Mouse (Mus musculus) adrenal gland, adult 8-10 months (tissue): ENCODE measurements around the gene Tarsl2. TPM values are rescaled to one million over a fixed set of nuclear protein-coding genes. Genes with fewer than 3 reads are reported as not detected.

ENCODE experiments used
- DNase-seq: peaks from one replicate; pipeline ENCODE4 v3.0.0; 2022
- total RNA-seq, 4 experiments: library from RNA; stranded (reverse); gene quantifications; 2 replicates each; pipeline ENCODE4 v1.2.4; 2022

Tarsl2 gene
- total RNA-seq, 4 experiments from 2014 or later = 17.5 to 21.3 (median 18.7) TPM

DNA sequence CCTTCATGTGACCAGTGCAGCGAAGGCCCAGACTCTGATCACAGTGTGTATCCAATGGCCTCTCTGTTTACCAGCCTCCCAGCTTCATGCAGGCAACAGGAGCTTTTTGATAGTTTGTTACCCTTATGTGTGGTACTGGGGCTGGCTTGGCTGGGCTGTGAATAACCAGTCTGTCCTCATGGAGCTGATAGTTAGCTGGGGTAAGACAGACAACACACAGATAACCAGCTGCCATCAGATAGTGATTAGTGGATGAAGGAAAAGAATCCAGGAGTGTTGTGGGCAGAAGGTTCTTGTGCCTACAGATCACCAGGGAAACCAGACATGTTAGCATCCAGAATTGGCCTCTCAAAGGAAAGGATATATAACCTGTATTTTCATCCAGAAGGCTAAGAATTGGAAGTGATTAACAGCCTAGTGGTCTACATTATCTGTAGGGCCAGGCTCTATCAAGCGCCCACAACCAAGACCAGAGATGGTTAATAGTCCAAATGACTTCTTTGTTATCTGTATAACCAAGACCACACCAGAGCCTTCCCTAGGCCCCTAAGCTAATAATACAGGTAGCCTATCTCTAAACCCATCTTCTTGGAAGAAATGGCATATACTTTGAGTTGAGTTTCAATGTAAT lies 12.9 kb downstream of the Tarsl2 start:
- DNase-seq = no peak

DNA sequence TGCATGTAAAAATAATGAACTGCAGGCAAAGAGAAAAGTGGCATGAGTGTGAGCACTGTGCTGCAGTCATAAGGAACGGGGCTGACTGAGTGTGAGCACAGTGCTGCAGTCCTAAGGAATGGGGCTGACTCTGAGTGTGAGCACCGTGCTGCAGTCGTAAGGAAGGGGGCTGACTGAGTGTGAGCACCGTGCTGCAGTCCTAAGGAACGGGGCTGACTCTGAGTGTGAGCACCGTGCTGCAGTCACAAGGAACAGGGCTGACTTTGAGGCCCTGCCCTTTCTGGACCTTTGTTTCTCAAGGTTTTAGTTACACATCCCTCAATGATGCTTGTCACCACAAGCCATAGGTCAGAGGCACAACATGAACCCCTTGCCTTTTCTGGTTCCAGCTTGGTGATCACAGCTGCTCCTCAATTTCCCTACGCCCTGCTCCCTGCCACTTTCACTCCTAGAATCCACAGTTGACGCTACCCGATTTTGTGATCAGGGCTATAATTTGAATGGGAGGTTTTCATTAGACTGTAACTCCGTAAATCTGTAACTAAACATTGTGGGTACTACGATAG lies 18.6 kb downstream of the Tarsl2 start:
- no peak for DNase-seq

- no peak for DNase-seq
Observed at GRCm38 (mm10) chr7:65663886-65664285, 19.2 kb downstream of the Tarsl2 start.

DNA sequence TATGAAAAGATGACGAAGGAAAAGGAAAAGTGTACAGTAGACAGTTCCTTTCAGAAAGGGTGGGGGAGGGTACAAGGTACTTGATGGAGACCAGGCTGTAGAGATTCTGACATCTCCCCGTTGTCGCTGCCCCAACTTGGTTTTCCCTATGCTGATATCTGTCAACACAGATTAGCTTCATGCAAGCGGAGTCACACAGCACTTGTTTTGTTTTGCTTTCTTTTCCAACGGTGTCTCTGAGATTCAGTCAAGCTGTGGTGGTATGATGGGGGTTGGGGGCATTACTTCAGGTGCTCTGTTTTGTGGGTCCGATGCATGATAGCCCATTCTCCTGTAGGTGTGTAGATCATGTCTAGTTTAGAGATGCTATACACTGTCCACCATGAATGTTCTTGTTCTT lies 22.8 kb downstream of the Tarsl2 start:
- DNase-seq = no peak

- DNase-seq = no peak
Observed at GRCm38 (mm10) chr7:65678050-65678449, 33.4 kb downstream of the Tarsl2 start.

GRCm38 (mm10) chr7:65678900-65679595 lies 34.4 kb downstream of the Tarsl2 start:
- DNase-seq = no peak

DNA sequence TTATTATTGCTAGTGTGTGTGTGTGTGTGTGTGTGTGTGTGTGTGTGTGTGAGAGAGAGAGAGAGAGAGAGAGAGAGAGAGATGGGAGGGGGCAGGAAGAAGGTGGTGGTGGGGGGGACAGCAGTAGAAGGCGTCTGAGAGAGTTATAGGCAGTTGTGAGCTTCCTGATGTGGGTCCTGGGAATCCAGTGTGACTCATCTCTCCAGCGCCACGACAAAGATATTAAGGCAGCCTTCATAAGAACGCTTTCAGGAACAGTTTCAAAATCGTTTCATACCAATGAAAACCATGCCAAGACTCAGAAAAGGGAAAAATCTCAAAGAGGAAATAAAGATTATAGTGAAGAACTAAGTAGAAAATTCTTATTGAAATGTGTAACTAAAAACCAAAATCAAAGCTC lies 36.5 kb downstream of the Tarsl2 start:
- DNase-seq = no peak

- no peak for DNase-seq
Observed at GRCm38 (mm10) chr7:65684256-65684835, 39.6 kb downstream of the Tarsl2 start.

GRCm38 (mm10) chr7:65686664-65687063 lies 42.0 kb downstream of the Tarsl2 start:
- DNase-seq = no peak

DNA sequence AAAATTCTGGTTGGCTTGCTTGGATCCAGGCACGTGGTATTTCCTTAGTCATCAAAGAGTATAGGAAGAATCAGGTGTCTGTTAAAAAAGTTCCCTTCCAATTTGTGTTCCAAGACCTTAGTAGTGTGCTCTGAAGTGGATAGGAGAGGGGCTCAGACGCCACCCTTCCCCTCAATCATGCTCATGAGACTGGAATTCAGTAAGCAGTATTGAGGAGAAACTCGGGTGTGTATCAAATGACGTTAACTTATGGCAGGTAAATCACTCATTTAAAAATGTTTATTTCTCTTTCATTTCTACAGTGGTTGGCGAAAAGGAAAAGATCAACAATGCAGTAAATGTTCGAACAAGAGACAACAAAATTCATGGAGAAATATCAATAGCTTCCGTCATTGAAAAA lies 46.2 kb downstream of the Tarsl2 start, which contains the start of gene Tm2d3:
TSS of gene Tm2d3 (plus strand) at position 301 of the 400 bp plus-strand sequence.
- no peak for DNase-seq

GRCm38 (mm10) chr7:65691929-65692605 lies 47.4 kb downstream of the Tarsl2 start:
- no peak for DNase-seq

- peak; percentile 15 for DNase-seq
Observed at GRCm38 (mm10) chr7:65692883-65693282, 48.2 kb downstream of the Tarsl2 start.

GRCm38 (mm10) chr7:65693301-65693821 lies 48.7 kb downstream of the Tarsl2 start:
- DNase-seq = peak; percentile 69

GRCm38 (mm10) chr7:65696450-65696849 lies 51.8 kb downstream of the Tarsl2 start:
- no peak for DNase-seq

DNA sequence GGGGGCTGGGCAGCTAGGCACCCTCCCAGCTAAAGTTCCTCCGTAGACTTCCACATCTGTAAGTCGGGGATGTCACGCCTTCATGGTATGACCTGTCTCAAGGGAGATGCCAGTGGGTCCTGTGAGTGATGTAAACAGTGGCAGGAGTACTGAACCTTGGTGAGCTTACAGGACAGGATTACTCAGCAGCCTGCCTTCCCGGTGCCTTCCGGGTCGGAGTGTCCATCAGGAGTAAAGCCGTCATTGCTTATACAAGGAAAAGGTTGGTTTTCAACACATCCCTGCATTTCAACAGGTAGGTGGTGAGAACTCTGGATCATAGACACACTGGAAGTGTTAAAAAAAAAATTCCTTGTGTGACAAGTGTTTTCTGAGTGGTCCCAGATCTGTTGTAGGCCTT lies 57.4 kb downstream of the Tarsl2 start:
- no peak for DNase-seq

GRCm38 (mm10) chr7:65704818-65705242 lies 60.1 kb downstream of the Tarsl2 start:
- peak; percentile 36 for DNase-seq

DNA sequence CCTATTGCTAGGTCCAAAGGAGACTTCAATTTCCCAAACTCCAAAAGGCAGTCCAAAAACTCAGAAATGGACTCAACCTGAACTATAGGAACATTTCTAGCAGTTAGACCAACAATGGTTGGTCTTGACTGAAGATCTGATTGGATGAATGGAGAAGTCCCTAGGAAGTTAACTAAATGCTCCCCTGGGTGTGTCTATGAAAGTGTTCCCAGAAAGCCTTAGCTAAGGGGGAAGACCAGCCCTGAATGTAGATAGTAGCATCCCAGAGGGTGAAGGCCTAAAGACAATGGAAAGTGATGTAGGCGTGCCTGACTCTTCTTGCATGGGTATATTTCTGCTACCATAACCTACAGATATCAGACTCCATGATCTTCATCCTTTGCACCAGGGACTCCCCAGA lies 63.8 kb downstream of the Tarsl2 start:
- no peak for DNase-seq

- no peak for DNase-seq
Observed at GRCm38 (mm10) chr7:65710301-65710700, 65.6 kb downstream of the Tarsl2 start.

GRCm38 (mm10) chr7:65713782-65714181 lies 69.1 kb downstream of the Tarsl2 start:
- no peak for DNase-seq

DNA sequence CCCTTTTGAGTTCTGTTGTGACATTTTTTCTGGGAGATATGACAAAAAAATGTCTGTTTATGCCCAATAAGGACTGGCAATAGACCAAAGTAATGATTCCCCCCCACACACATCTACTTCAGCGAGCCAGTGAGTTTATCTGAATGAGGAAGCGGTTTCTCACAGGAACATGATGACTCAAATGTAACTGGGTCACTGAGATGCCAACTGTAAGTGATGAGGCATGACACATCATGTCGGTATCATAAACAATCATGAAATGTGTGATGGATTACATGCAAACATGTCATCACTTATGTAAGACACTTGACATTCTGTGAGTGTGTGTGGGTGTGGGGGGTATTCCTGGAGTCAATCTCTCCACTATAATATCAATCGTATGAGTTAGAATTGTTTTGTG lies 69.6 kb downstream of the Tarsl2 start:
- no peak for DNase-seq

GRCm38 (mm10) chr7:65734024-65734423 lies 89.3 kb downstream of the Tarsl2 start:
- DNase-seq = no peak

GRCm38 (mm10) chr7:65735261-65735660 lies 90.6 kb downstream of the Tarsl2 start:
- no peak for DNase-seq
